15 mouse cellular contexts compared by ENCODE assay signal in the genomic region with DNA sequence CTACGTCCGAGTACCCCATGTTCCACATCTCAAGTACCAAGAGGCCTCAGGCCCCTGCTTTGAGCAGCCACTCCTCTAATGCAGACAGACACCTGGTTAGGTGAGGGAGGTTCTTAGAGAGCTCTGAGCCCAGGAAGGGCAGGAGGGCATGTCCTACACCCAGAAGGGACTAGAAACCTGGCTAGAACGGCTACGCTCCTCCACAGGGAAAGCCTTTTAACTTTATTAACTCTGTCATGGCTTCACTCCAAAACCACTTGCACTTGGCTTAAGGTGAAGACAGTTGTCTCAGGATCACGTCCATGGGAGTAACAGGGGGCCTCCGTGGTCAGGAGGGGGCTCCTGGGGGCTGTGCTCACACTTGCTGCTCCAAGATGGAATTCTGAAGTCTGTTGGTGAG.
DNase-seq lines count a peak whose midpoint lies in the region; ATAC-seq and TF ChIP-seq lines count a peak whose summit lies in the region.
"Had no signal": no experiment of that assay in that cellular context is flagged by ENCODE, and none has a peak within 500 bp of the region (broad histone marks: within the 10 kb centered on the region; RNA-seq: fewer than 3 reads in every experiment).

No protein-coding gene starts in this region.

- 49% methylated on average over 6 of the region's 6 CpGs for WGBS in heart, embryonic 16.5 days
- 46% methylated on average over 6 of the region's 6 CpGs for WGBS in lung, embryonic 16.5 days
- WGBS in lung, adult 2 months: 69% methylated on average over 6 of the region's 6 CpGs
- 76% methylated on average over 6 of the region's 6 CpGs for WGBS in limb, embryonic 10.5 days
- WGBS in stomach, embryonic 16.5 days: 57% methylated on average over 6 of the region's 6 CpGs
- WGBS in heart, adult 2 months: 72% methylated on average over 6 of the region's 6 CpGs

- no peak for TF ChIP-seq POLR2A in lung, adult 2 months (IDR thresholded peaks at IDR 0.05; ENCODE audit: borderline replicate concordance, extremely low read depth, low read depth, low read length)
- TF ChIP-seq POLR2A in heart, adult 2 months (IDR thresholded peaks at IDR 0.05; ENCODE audit: insufficient read depth, low read depth, low read length): no peak

- H3K9ac ChIP-seq in heart, embryonic 16.5 days (ENCODE audit: low read length): 0 out of 2 replicates have a peak overlapping the region, but pooled peaks have one; percentile 9
- no peak overlapping the region for H3K9ac ChIP-seq in lung, embryonic 16.5 days (ENCODE audit: low read length)
- no peak overlapping the region for H3K9ac ChIP-seq in stomach, embryonic 16.5 days (ENCODE audit: low read length)
- H3K9ac ChIP-seq in heart, adult 2 months (ENCODE audit: low read depth, low read length): no peak overlapping the region
- H3K9ac ChIP-seq: liver, postnatal 0 days had no signal

- no peak for TF ChIP-seq CTCF in lung, adult 2 months (IDR thresholded peaks at IDR 0.05; ENCODE audit: insufficient read depth, low read length)
- no peak for TF ChIP-seq CTCF in heart, adult 2 months (IDR thresholded peaks at IDR 0.05)

- no peak for DNase-seq in heart, postnatal 25 days (ENCODE audit: low spot score)
- DNase-seq in lung, adult 2 months: no peak
- DNase-seq in limb, embryonic 10.5 days (ENCODE audit: low spot score): no peak
- no peak for DNase-seq in heart, adult 2 months
- DNase-seq: adrenal gland, adult 8-10 months; cerebellum, postnatal 14 days; heart, adult 11 months; liver, postnatal 0 days; thymus, adult 18-20 months; thymus, postnatal 4 days had no signal

- no peak for TF ChIP-seq EP300 in heart, adult 2 months (IDR thresholded peaks at IDR 0.05; ENCODE audit: insufficient read depth, low read depth, low read length)

- ATAC-seq in heart, embryonic 16.5 days (replicated peaks; ENCODE audit: extremely low read depth, insufficient read depth, low FRiP score): no peak
- peak; percentile 37 for ATAC-seq in lung, embryonic 16.5 days (ENCODE audit: low read depth)
- no peak for ATAC-seq in stomach, embryonic 16.5 days (ENCODE audit: insufficient read depth, low FRiP score)
- no peak for ATAC-seq in megakaryocyte-erythroid progenitor cell, adult 5-6 weeks (replicated peaks; ENCODE audit: low FRiP score, low TSS enrichment, poor library complexity, severe bottlenecking)
- ATAC-seq: liver, postnatal 0 days had no signal

- intact Hi-C loops in heart, postnatal 25 days (cut with DNase I): no loop called here
- intact Hi-C loops in heart, adult 2 months (cut with DNase I): no loop called here

- H3K27me3 ChIP-seq in heart, embryonic 16.5 days (ENCODE audit: control insufficient read depth, insufficient read depth, low read length): no peaks in the 10 kb centered on the region
- no peaks in the 10 kb centered on the region for H3K27me3 ChIP-seq in lung, embryonic 16.5 days (ENCODE audit: control insufficient read depth, insufficient read depth, low read depth, low read length)
- H3K27me3 ChIP-seq in limb, embryonic 10.5 days (ENCODE audit: low read depth, poor library complexity, severe bottlenecking): no peaks in the 10 kb centered on the region
- H3K27me3 ChIP-seq in stomach, embryonic 16.5 days (ENCODE audit: control insufficient read depth, insufficient read depth, low read length): no peaks in the 10 kb centered on the region
- H3K27me3 ChIP-seq in heart, adult 2 months (ENCODE audit: control insufficient read depth, insufficient read depth, low read length): no peaks in the 10 kb centered on the region

- no peak overlapping the region for H3K4me3 ChIP-seq in heart, embryonic 16.5 days (ENCODE audit: low read length)
- H3K4me3 ChIP-seq in lung, embryonic 16.5 days (ENCODE audit: low read length): no peak overlapping the region
- no peak overlapping the region for H3K4me3 ChIP-seq in lung, adult 2 months (replicated peaks; ENCODE audit: extremely low read depth, low read depth, low read length)
- no peak overlapping the region for H3K4me3 ChIP-seq in limb, embryonic 10.5 days
- no peak overlapping the region for H3K4me3 ChIP-seq in stomach, embryonic 16.5 days (replicated peaks; ENCODE audit: low read length)
- H3K4me3 ChIP-seq in heart, adult 2 months: no peak overlapping the region
- H3K4me3 ChIP-seq: gastrocnemius, adult 2 months had no signal

- H3K27ac ChIP-seq in heart, embryonic 16.5 days (ENCODE audit: low read length): peak overlapping the region; percentile 43
- peak overlapping the region; percentile 3; the same call in 1 of the 2 replicates for H3K27ac ChIP-seq in lung, embryonic 16.5 days (ENCODE audit: low read length)
- H3K27ac ChIP-seq in limb, embryonic 10.5 days: peak overlapping the region; percentile 27; the same call in 1 of the 2 replicates
- peak overlapping the region; percentile 14; the same call in 1 of the 2 replicates for H3K27ac ChIP-seq in stomach, embryonic 16.5 days (ENCODE audit: low read length)
- H3K27ac ChIP-seq in heart, adult 2 months: no peak overlapping the region
- H3K27ac ChIP-seq: gastrocnemius, adult 2 months had no signal

- no peaks in the 10 kb centered on the region for H3K79me2 ChIP-seq in heart, adult 2 months (replicated peaks; ENCODE audit: control insufficient read depth, insufficient read depth, low read length)

- H3K4me1 ChIP-seq in heart, embryonic 16.5 days (ENCODE audit: control insufficient read depth, insufficient read depth, low read length): peaks cover 6% of the 10 kb centered on the region
- H3K4me1 ChIP-seq in lung, embryonic 16.5 days (replicated peaks; ENCODE audit: control insufficient read depth, insufficient read depth, low read length): peaks cover 14% of the 10 kb centered on the region
- no peaks in the 10 kb centered on the region for H3K4me1 ChIP-seq in lung, adult 2 months (ENCODE audit: control insufficient read depth, insufficient read depth, low read length)
- H3K4me1 ChIP-seq in limb, embryonic 10.5 days: peaks cover 47% of the 10 kb centered on the region
- no peaks in the 10 kb centered on the region for H3K4me1 ChIP-seq in stomach, embryonic 16.5 days (ENCODE audit: control insufficient read depth, insufficient read depth, low read length)
- H3K4me1 ChIP-seq in heart, adult 2 months (ENCODE audit: control insufficient read depth, insufficient read depth, low read length): no peaks in the 10 kb centered on the region

- H3K36me3 ChIP-seq in heart, embryonic 16.5 days (ENCODE audit: control insufficient read depth, insufficient read depth): no peaks in the 10 kb centered on the region
- H3K36me3 ChIP-seq in lung, embryonic 16.5 days (ENCODE audit: control insufficient read depth, insufficient read depth, low read length): peaks cover 2% of the 10 kb centered on the region; the same call in 1 of the 2 replicates
- H3K36me3 ChIP-seq in limb, embryonic 10.5 days: peaks cover 15% of the 10 kb centered on the region
- H3K36me3 ChIP-seq in stomach, embryonic 16.5 days (ENCODE audit: control insufficient read depth, insufficient read depth, low read length): 0 out of 2 replicates have a peak, but pooled peaks cover 3% of the 10 kb centered on the region
- no peaks in the 10 kb centered on the region for H3K36me3 ChIP-seq in heart, adult 2 months (ENCODE audit: control insufficient read depth, insufficient read depth, low read length)

- H3K9me3 ChIP-seq in heart, embryonic 16.5 days (replicated peaks; ENCODE audit: control insufficient read depth, low read length): 0 out of 2 replicates have a peak, but pooled peaks cover 2% of the 10 kb centered on the region
- no peaks in the 10 kb centered on the region for H3K9me3 ChIP-seq in lung, embryonic 16.5 days (ENCODE audit: control insufficient read depth, low read length)
- no peaks in the 10 kb centered on the region for H3K9me3 ChIP-seq in limb, embryonic 10.5 days (replicated peaks)
- no peaks in the 10 kb centered on the region for H3K9me3 ChIP-seq in stomach, embryonic 16.5 days (replicated peaks; ENCODE audit: control insufficient read depth, low read length)

- no peak overlapping the region for H3K4me2 ChIP-seq in heart, embryonic 16.5 days (ENCODE audit: low read depth, low read length)
- no peak overlapping the region for H3K4me2 ChIP-seq in lung, embryonic 16.5 days (ENCODE audit: low read depth, low read length)
- no peak overlapping the region for H3K4me2 ChIP-seq in stomach, embryonic 16.5 days (ENCODE audit: low read depth, low read length)
